Mouse (Mus musculus) intestine, postnatal 0 days (tissue): Measurements from ENCODE around the gene Zfp281. TPM values are rescaled to one million over a fixed set of nuclear protein-coding genes. Genes with fewer than 3 reads are reported as not detected.

ENCODE experiments used
- ATAC-seq: fragments of 200-750 bp; cut with Nextera tagmentation; 2 replicates; pipeline ENCODE4 v1.8.0; 2017; ENCODE audit warnings: mild to moderate bottlenecking, moderate TSS enrichment, moderate library complexity
- H3K27ac ChIP-seq: fragments of 300-500 bp; sonication (generic); 2 replicates; pipeline ENCODE4 v1.5.1; 2014; ENCODE audit warnings: mild to moderate bottlenecking, low read depth, low read length, moderate library complexity
- H3K27me3 ChIP-seq: fragments of 300-500 bp; sonication (generic); replicated peaks from 2 replicates; pipeline ENCODE4 v1.6.1; 2014; ENCODE audit warnings: low read length, mixed read lengths; ENCODE audit not compliant: control insufficient read depth, insufficient read depth
- H3K36me3 ChIP-seq: fragments of 300-500 bp; sonication (generic); 2 replicates; pipeline ENCODE4 v1.6.1; 2014; ENCODE audit warnings: mild to moderate bottlenecking, moderate library complexity; ENCODE audit not compliant: control insufficient read depth, insufficient read depth
- H3K4me1 ChIP-seq: fragments of 300-500 bp; sonication (generic); replicated peaks from 2 replicates; pipeline ENCODE4 v1.6.1; 2014; ENCODE audit warnings: antibody characterized with exemption, low read length, mixed read lengths; ENCODE audit not compliant: control insufficient read depth, insufficient read depth
- H3K4me2 ChIP-seq: fragments of 300-500 bp; sonication (generic); replicated peaks from 2 replicates; pipeline ENCODE4 v1.6.1; 2014; ENCODE audit warnings: low read depth, mild to moderate bottlenecking, moderate library complexity
- H3K4me3 ChIP-seq: fragments of 300-500 bp; sonication (generic); 2 replicates; pipeline ENCODE4 v1.5.1; 2014; ENCODE audit warnings: low read depth, low read length
- H3K9ac ChIP-seq: fragments of 300-500 bp; sonication (generic); 2 replicates; pipeline ENCODE4 v1.6.1; 2014; ENCODE audit warnings: mild to moderate bottlenecking, low read depth, low read length
- H3K9me3 ChIP-seq: fragments of 300-500 bp; sonication (generic); 2 replicates; pipeline ENCODE4 v1.6.1; 2016; ENCODE audit warnings: mixed run types; ENCODE audit not compliant: control insufficient read depth
- CTCF ChIP-seq: sonication (generic); IDR thresholded peaks from 2 replicates; pipeline ENCODE4 v1.5.1; 2016; ENCODE audit warnings: low read depth, mild to moderate bottlenecking, control low read depth, antibody characterized with exemption, moderate library complexity
- WGBS: fragments of 180-500 bp; shearing (Covaris S2); extraction: QIAGEN DNeasy Blood & Tissue Kit; methylation state at CpG from one replicate; pipeline ENCODE4 v1.1.7; 2014; 5-methylcytosine and 5-hydroxymethylcytosine counted together
- polyA plus RNA-seq: library from polyadenylated mRNA; unstranded; fragments of >200 nt; fragmentation: Nextera tagmentation; extraction: Ambion mirVana; gene quantifications from 2 replicates; pipeline ENCODE4 v1.2.1, GENCODE M21; 2015

Gene Zfp281
- polyA plus RNA-seq, 1 experiment from 2014 or later = 7.2 TPM

GRCm38 (mm10) chr1:136636946-136637345 is 12.2 kb downstream of the Zfp281 start:
- Histone ChIP-seq H3K9me3 (no peaks in the 10 kb centered on the region), H3K4me3 (no peak overlapping the region), H3K4me1 (no peaks in the 10 kb centered on the region), H3K36me3 (no peaks in the 10 kb centered on the region), H3K9ac (no peak overlapping the region), H3K27me3 (no peaks in the 10 kb centered on the region), H3K4me2 (no peak overlapping the region), H3K27ac (no peak overlapping the region)
- no peak for ATAC-seq
- 86% methylated on average over 6 of the region's 6 CpGs for WGBS
- no peak for TF ChIP-seq CTCF

- 92% methylated on average over 4 of the region's 4 CpGs for WGBS
- H3K36me3 ChIP-seq = no peaks in the 10 kb centered on the region
- H3K9me3 ChIP-seq = no peaks in the 10 kb centered on the region
- no peaks in the 10 kb centered on the region for H3K27me3 ChIP-seq
- no peak overlapping the region for H3K27ac ChIP-seq
- H3K4me1 ChIP-seq = no peaks in the 10 kb centered on the region
- no peak for ATAC-seq
- no peak for TF ChIP-seq CTCF
- H3K4me3 ChIP-seq = no peak overlapping the region
- no peak overlapping the region for H3K4me2 ChIP-seq
- no peak overlapping the region for H3K9ac ChIP-seq
Observed at GRCm38 (mm10) chr1:136637696-136638095, 13.0 kb downstream of the Zfp281 start.

- Histone ChIP-seq H3K4me1 (no peaks in the 10 kb centered on the region), H3K4me2 (no peak overlapping the region), H3K27ac (no peak overlapping the region), H3K4me3 (no peak overlapping the region), H3K9me3 (no peaks in the 10 kb centered on the region), H3K27me3 (no peaks in the 10 kb centered on the region), H3K36me3 (no peaks in the 10 kb centered on the region), H3K9ac (no peak overlapping the region)
- WGBS = 82% methylated on average over 7 of the region's 7 CpGs
- TF ChIP-seq CTCF = no peak
- ATAC-seq = no peak
Observed at GRCm38 (mm10) chr1:136638211-136638610, 13.5 kb downstream of the Zfp281 start.

GRCm38 (mm10) chr1:136638699-136639098 is 14.0 kb downstream of the Zfp281 start:
- H3K4me1 ChIP-seq = no peaks in the 10 kb centered on the region
- ATAC-seq = no peak
- H3K36me3 ChIP-seq = no peaks in the 10 kb centered on the region
- WGBS = 94% methylated on average over 5 of the region's 5 CpGs
- H3K9ac ChIP-seq = no peak overlapping the region
- no peak overlapping the region for H3K4me2 ChIP-seq
- TF ChIP-seq CTCF = no peak
- H3K27me3 ChIP-seq = no peaks in the 10 kb centered on the region
- H3K27ac ChIP-seq = no peak overlapping the region
- H3K4me3 ChIP-seq = no peak overlapping the region
- no peaks in the 10 kb centered on the region for H3K9me3 ChIP-seq

GRCm38 (mm10) chr1:136639221-136639620 is 14.5 kb downstream of the Zfp281 start:
- no peaks in the 10 kb centered on the region for H3K36me3 ChIP-seq
- H3K4me3 ChIP-seq = no peak overlapping the region
- WGBS = 76% methylated on average over 2 of the region's 2 CpGs
- TF ChIP-seq CTCF = no peak
- no peaks in the 10 kb centered on the region for H3K9me3 ChIP-seq
- no peaks in the 10 kb centered on the region for H3K27me3 ChIP-seq
- no peak overlapping the region for H3K27ac ChIP-seq
- no peak overlapping the region for H3K9ac ChIP-seq
- H3K4me1 ChIP-seq = no peaks in the 10 kb centered on the region
- no peak overlapping the region for H3K4me2 ChIP-seq
- ATAC-seq = no peak

GRCm38 (mm10) chr1:136642701-136643100 is 18.0 kb downstream of the Zfp281 start:
- no peak for TF ChIP-seq CTCF
- no peaks in the 10 kb centered on the region for H3K9me3 ChIP-seq
- no peak overlapping the region for H3K4me2 ChIP-seq
- no peak overlapping the region for H3K27ac ChIP-seq
- no peak overlapping the region for H3K9ac ChIP-seq
- H3K27me3 ChIP-seq = no peaks in the 10 kb centered on the region
- 61% methylated on average over 3 of the region's 3 CpGs for WGBS
- ATAC-seq = no peak
- H3K4me3 ChIP-seq = no peak overlapping the region
- no peaks in the 10 kb centered on the region for H3K4me1 ChIP-seq
- H3K36me3 ChIP-seq = no peaks in the 10 kb centered on the region

- Histone ChIP-seq H3K9me3 (no peaks in the 10 kb centered on the region), H3K27ac (no peak overlapping the region; the same call in 1 of the 2 replicates), H3K4me1 (no peaks in the 10 kb centered on the region), H3K4me2 (no peak overlapping the region), H3K27me3 (no peaks in the 10 kb centered on the region), H3K4me3 (no peak overlapping the region), H3K36me3 (no peaks in the 10 kb centered on the region), H3K9ac (no peak overlapping the region)
- ATAC-seq = no peak
- WGBS = 55% methylated on average over 4 of the region's 4 CpGs
- TF ChIP-seq CTCF = no peak
Observed at GRCm38 (mm10) chr1:136644486-136644885, 19.8 kb downstream of the Zfp281 start.
